Mouse (Mus musculus): ENCODE data around the gene Cpeb3.
A peak's percentile ranks its signal among the peaks of the same experiment; 100 is the strongest.

DNA sequence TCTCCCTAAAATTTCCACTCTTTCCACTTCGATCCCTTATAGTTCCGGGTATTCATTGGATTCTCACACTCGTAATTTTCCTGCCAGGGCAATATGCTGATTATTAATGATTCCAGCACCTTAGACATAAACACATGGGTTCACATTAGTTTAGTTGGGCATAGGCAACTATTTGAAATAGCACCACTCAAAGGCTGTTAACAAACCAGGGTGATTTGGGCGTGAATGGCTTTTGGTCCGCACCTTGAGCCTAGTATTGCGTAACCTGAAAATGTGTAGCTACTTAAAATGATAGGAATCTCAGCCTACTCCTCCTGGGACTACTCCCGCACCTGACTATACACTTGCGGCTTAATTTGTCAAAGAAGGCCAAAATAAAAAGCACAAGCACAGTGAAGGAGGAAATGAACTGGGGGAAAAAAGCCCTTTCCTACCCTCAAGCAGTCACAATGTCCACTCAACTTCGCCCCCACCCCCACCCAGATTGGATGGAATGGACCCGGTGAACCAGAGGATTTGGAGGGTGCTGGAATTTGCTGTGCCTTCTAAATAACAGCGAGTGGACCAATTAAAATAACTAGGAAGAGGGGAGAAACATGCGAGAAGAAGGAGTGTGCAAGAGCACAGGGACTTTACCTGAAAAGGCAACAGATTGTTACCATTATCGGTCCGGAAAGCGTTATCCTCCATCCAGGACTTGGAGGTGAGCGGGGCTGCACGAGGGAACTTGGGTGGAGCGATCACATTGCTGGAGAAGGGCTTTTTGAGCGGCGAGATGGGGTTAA is 34.9 kb downstream of the Cpeb3 start:
- no peak for TF ChIP-seq CTCF (IDR thresholded peaks at IDR 0.05; ENCODE audit: control insufficient read depth, insufficient read depth, insufficient read length)
- no peak for TF ChIP-seq MAX (IDR thresholded peaks at IDR 0.05)
- TF ChIP-seq USF1 (IDR thresholded peaks at IDR 0.05; ENCODE audit: low read depth), result no peak
- TF ChIP-seq CEBPB (IDR thresholded peaks at IDR 0.05; ENCODE audit: low read depth), result peak; percentile 65
- TF ChIP-seq FOSL1 (IDR thresholded peaks at IDR 0.05; ENCODE audit: insufficient read depth, low read length, poor library complexity, severe bottlenecking), result no peak
